Mouse (Mus musculus): Measurements from ENCODE around the gene Htr2b. TPM values are rescaled to one million over a fixed set of nuclear protein-coding genes. Genes with fewer than 3 reads are reported as not detected.

Gene Htr2b
- polyA plus RNA-seq, 1 experiment: 0.28 TPM

- Histone ChIP-seq H3K36me3 (ENCODE audit: control insufficient read depth, insufficient read depth, low read length) (peaks cover 27% of the 10 kb centered on the region), H3K27me3 (ENCODE audit: control insufficient read depth, insufficient read depth, low read length) (no peaks in the 10 kb centered on the region), H3K27ac (ENCODE audit: control insufficient read depth, insufficient read depth, low read length) (no peak overlapping the region), H3K4me3 (ENCODE audit: control insufficient read depth, insufficient read depth, low read length) (no peak overlapping the region), H3K4me1 (replicated peaks; ENCODE audit: control insufficient read depth, insufficient read depth, low read length) (no peaks in the 10 kb centered on the region)
- TF ChIP-seq POLR2A (IDR thresholded peaks at IDR 0.05; ENCODE audit: control insufficient read depth, extremely low read depth, insufficient read depth, low read length, poor library complexity): no peak
- TF ChIP-seq CTCF (IDR thresholded peaks at IDR 0.05; ENCODE audit: borderline replicate concordance, control insufficient read depth, extremely low read depth, insufficient read depth, low read length, poor library complexity): no peak
- 96% methylated on average over 2 of the region's 2 CpGs for WGBS
- no peak for DNase-seq
Measured at GRCm38 (mm10) chr1:86126036-86126435, 14.3 kb upstream of the Htr2b start.

GRCm38 (mm10) chr1:86119549-86119948 lies 7.8 kb upstream of the Htr2b start:
- no peak overlapping the region for H3K27ac ChIP-seq (ENCODE audit: control insufficient read depth, insufficient read depth, low read length)
- TF ChIP-seq POLR2A (IDR thresholded peaks at IDR 0.05; ENCODE audit: control insufficient read depth, extremely low read depth, insufficient read depth, low read length, poor library complexity): no peak
- TF ChIP-seq CTCF (IDR thresholded peaks at IDR 0.05; ENCODE audit: borderline replicate concordance, control insufficient read depth, extremely low read depth, insufficient read depth, low read length, poor library complexity): no peak
- H3K27me3 ChIP-seq (ENCODE audit: control insufficient read depth, insufficient read depth, low read length): no peaks in the 10 kb centered on the region
- peaks cover 19% of the 10 kb centered on the region for H3K36me3 ChIP-seq (ENCODE audit: control insufficient read depth, insufficient read depth, low read length)
- 98% methylated on average over 4 of the region's 4 CpGs for WGBS
- DNase-seq: no peak
- no peaks in the 10 kb centered on the region for H3K4me1 ChIP-seq (replicated peaks; ENCODE audit: control insufficient read depth, insufficient read depth, low read length)
- no peak overlapping the region for H3K4me3 ChIP-seq (ENCODE audit: control insufficient read depth, insufficient read depth, low read length)

GRCm38 (mm10) chr1:86114141-86114540 lies 2.4 kb upstream of the Htr2b start:
- no peaks in the 10 kb centered on the region for H3K4me1 ChIP-seq (replicated peaks; ENCODE audit: control insufficient read depth, insufficient read depth, low read length)
- WGBS: 94% methylated on average over 3 of the region's 3 CpGs
- H3K27me3 ChIP-seq (ENCODE audit: control insufficient read depth, insufficient read depth, low read length): no peaks in the 10 kb centered on the region
- no peak overlapping the region for H3K27ac ChIP-seq (ENCODE audit: control insufficient read depth, insufficient read depth, low read length)
- DNase-seq: no peak
- TF ChIP-seq POLR2A (IDR thresholded peaks at IDR 0.05; ENCODE audit: control insufficient read depth, extremely low read depth, insufficient read depth, low read length, poor library complexity) (no peak), CTCF (IDR thresholded peaks at IDR 0.05; ENCODE audit: borderline replicate concordance, control insufficient read depth, extremely low read depth, insufficient read depth, low read length, poor library complexity) (no peak)
- H3K36me3 ChIP-seq (ENCODE audit: control insufficient read depth, insufficient read depth, low read length): peaks cover 9% of the 10 kb centered on the region
- no peak overlapping the region for H3K4me3 ChIP-seq (ENCODE audit: control insufficient read depth, insufficient read depth, low read length)

DNA sequence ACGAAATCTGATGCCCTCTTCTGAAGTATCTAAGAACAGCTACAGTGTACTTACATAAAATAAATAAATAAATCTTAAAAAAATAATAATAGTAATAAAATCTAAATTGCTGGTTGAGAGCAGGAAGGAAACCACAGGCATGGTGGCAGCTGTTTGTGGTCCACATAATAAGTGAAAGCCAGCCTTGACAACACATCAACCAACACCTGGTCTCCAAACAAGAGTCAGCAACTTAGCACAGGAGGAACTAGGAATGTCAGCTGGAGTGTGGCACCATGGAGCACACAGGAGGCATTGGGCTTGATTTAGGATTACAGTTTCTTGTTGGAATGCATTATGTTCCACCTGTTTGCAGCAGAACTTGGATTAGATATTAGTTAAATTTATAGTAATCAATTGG lies 6.7 kb downstream of the Htr2b start:
- DNase-seq: no peak
- Histone ChIP-seq H3K36me3 (ENCODE audit: control insufficient read depth, insufficient read depth, low read length) (no peaks in the 10 kb centered on the region), H3K4me3 (ENCODE audit: control insufficient read depth, insufficient read depth, low read length) (no peak overlapping the region), H3K27ac (ENCODE audit: control insufficient read depth, insufficient read depth, low read length) (no peak overlapping the region), H3K4me1 (replicated peaks; ENCODE audit: control insufficient read depth, insufficient read depth, low read length) (no peaks in the 10 kb centered on the region), H3K27me3 (ENCODE audit: control insufficient read depth, insufficient read depth, low read length) (no peaks in the 10 kb centered on the region)
- TF ChIP-seq CTCF (IDR thresholded peaks at IDR 0.05; ENCODE audit: borderline replicate concordance, control insufficient read depth, extremely low read depth, insufficient read depth, low read length, poor library complexity): no peak
- no peak for TF ChIP-seq POLR2A (IDR thresholded peaks at IDR 0.05; ENCODE audit: control insufficient read depth, extremely low read depth, insufficient read depth, low read length, poor library complexity)
- WGBS: 100% methylated on average over 1 of the region's 1 CpGs

- Histone ChIP-seq H3K4me3 (ENCODE audit: control insufficient read depth, insufficient read depth, low read length) (no peak overlapping the region), H3K27ac (ENCODE audit: control insufficient read depth, insufficient read depth, low read length) (no peak overlapping the region), H3K36me3 (ENCODE audit: control insufficient read depth, insufficient read depth, low read length) (peaks cover 35% of the 10 kb centered on the region), H3K4me1 (replicated peaks; ENCODE audit: control insufficient read depth, insufficient read depth, low read length) (no peaks in the 10 kb centered on the region), H3K27me3 (ENCODE audit: control insufficient read depth, insufficient read depth, low read length) (no peaks in the 10 kb centered on the region)
- 84% methylated on average over 7 of the region's 7 CpGs for WGBS
- TF ChIP-seq CTCF (IDR thresholded peaks at IDR 0.05; ENCODE audit: borderline replicate concordance, control insufficient read depth, extremely low read depth, insufficient read depth, low read length, poor library complexity): no peak
- no peak for TF ChIP-seq POLR2A (IDR thresholded peaks at IDR 0.05; ENCODE audit: control insufficient read depth, extremely low read depth, insufficient read depth, low read length, poor library complexity)
- DNase-seq: no peak
Measured at GRCm38 (mm10) chr1:86094413-86094812, 17.4 kb downstream of the Htr2b start.

DNA sequence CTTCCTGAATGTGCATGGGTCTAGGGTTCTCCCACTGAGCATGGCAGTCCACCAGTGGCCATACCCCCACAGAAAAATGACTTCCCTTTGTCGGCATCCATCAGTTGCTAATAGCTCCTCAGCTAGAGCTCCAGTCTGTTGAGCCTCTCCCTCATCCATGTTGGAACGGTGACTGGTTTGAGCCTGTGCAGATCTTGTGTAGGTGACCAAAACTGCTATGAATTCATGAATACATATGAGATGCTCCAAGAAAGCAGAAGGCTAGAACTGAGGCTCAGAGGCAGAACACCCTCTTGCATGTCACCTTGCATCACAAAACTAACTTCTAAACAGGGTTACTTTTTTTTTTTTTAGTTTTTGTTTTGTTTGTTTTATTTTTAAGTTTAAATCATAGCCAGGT lies 35.2 kb downstream of the Htr2b start:
- Histone ChIP-seq H3K4me1 (replicated peaks; ENCODE audit: control insufficient read depth, insufficient read depth, low read length) (no peaks in the 10 kb centered on the region), H3K27me3 (ENCODE audit: control insufficient read depth, insufficient read depth, low read length) (no peaks in the 10 kb centered on the region), H3K4me3 (ENCODE audit: control insufficient read depth, insufficient read depth, low read length) (no peak overlapping the region), H3K36me3 (ENCODE audit: control insufficient read depth, insufficient read depth, low read length) (peaks cover 56% of the 10 kb centered on the region), H3K27ac (ENCODE audit: control insufficient read depth, insufficient read depth, low read length) (no peak overlapping the region)
- 95% methylated on average over 2 of the region's 2 CpGs for WGBS
- no peak for TF ChIP-seq POLR2A (IDR thresholded peaks at IDR 0.05; ENCODE audit: control insufficient read depth, extremely low read depth, insufficient read depth, low read length, poor library complexity)
- TF ChIP-seq CTCF (IDR thresholded peaks at IDR 0.05; ENCODE audit: borderline replicate concordance, control insufficient read depth, extremely low read depth, insufficient read depth, low read length, poor library complexity): no peak
- no peak for DNase-seq

Measured in thymus, adult 2 months (tissue).